Mouse (Mus musculus): Measurements from ENCODE around the gene Ndufb2. TPM values are rescaled to one million over a fixed set of nuclear protein-coding genes. Genes with fewer than 3 reads are reported as not detected.
A peak's percentile ranks its signal among the peaks of the same experiment; 100 is the strongest.

The Ndufb2 gene
- polyA plus RNA-seq, 1 experiment from 2014 or later = 575 TPM

DNA sequence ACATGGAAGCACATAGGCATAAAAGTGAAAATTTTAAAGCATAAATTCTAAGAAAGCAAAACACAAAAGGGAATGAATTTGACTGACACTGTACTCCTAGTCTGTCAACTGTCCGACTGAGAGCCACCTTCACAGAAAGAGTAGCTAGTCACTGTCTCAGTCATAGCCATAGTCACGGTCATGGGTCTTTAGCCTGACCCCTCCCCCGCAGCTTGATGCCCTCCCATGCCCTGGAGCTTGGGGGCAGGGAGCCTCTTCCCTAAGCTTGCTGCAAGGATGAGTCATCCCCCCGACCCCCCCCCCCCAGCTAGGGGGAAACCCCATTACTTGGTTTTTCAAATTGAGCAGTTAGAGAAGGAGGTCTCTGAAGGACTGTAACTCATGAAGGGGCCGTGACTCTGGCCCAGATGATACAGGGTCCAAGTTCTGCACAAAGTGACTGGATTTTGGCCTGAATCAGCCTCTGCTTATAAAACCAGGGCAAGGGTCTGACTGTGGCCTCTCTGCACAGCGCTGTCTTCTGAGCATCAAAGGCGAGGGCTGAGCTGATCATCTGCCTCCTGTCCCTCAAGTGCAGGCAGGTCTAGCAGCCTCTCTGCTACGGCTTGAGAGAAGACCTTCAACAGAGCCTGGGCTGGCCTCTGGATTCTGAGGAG is 40.3 kb upstream of the Ndufb2 start:
- peaks cover 22% of the 10 kb centered on the region for H3K4me1 ChIP-seq (replicated peaks; ENCODE audit: insufficient read depth, low read length)
- H3K27ac ChIP-seq = no peak overlapping the region
- no peaks in the 10 kb centered on the region for H3K9me3 ChIP-seq (replicated peaks; ENCODE audit: low read length)
- WGBS = 36% methylated on average over 8 of the region's 8 CpGs
- no peak for TF ChIP-seq CTCF (IDR thresholded peaks at IDR 0.05; ENCODE audit: low read depth)
- no peak for DNase-seq (ENCODE audit: low spot score)
- no peak overlapping the region for H3K4me3 ChIP-seq (replicated peaks; ENCODE audit: low read depth, low read length)
- no peak overlapping the region for H3K9ac ChIP-seq (ENCODE audit: low read depth, low read length)
- peak; percentile 71 for ATAC-seq (replicated peaks; ENCODE audit: low FRiP score, low read depth)
- no peak overlapping the region for H3K4me2 ChIP-seq (ENCODE audit: low read length)
- H3K36me3 ChIP-seq (ENCODE audit: insufficient read depth, low read length) = 0 out of 2 replicates have a peak, but pooled peaks cover 4% of the 10 kb centered on the region
- no peaks in the 10 kb centered on the region for H3K27me3 ChIP-seq (ENCODE audit: insufficient read depth, low read length)

GRCm38 (mm10) chr6:39554888-39555647 is 37.3 kb upstream of the Ndufb2 start:
- no peaks in the 10 kb centered on the region for H3K9me3 ChIP-seq (replicated peaks; ENCODE audit: low read length)
- no peak for DNase-seq (ENCODE audit: low spot score)
- H3K4me2 ChIP-seq (ENCODE audit: low read length) = peak overlapping the region; percentile 73
- 0 out of 2 replicates have a peak overlapping the region, but pooled peaks have one; percentile 13 for H3K27ac ChIP-seq
- no peaks in the 10 kb centered on the region for H3K36me3 ChIP-seq (ENCODE audit: insufficient read depth, low read length)
- no peak for TF ChIP-seq CTCF (IDR thresholded peaks at IDR 0.05; ENCODE audit: low read depth)
- H3K4me3 ChIP-seq (replicated peaks; ENCODE audit: low read depth, low read length) = no peak overlapping the region
- ATAC-seq (replicated peaks; ENCODE audit: low FRiP score, low read depth) = no peak
- peaks cover 18% of the 10 kb centered on the region for H3K4me1 ChIP-seq (replicated peaks; ENCODE audit: insufficient read depth, low read length)
- WGBS = 58% methylated on average over 12 of the region's 12 CpGs
- no peaks in the 10 kb centered on the region for H3K27me3 ChIP-seq (ENCODE audit: insufficient read depth, low read length)
- H3K9ac ChIP-seq (ENCODE audit: low read depth, low read length) = no peak overlapping the region

GRCm38 (mm10) chr6:39555648-39555945 is 36.8 kb upstream of the Ndufb2 start:
- Histone ChIP-seq H3K27ac (0 out of 2 replicates have a peak overlapping the region, but pooled peaks have one; percentile 13), H3K4me3 (replicated peaks; ENCODE audit: low read depth, low read length) (no peak overlapping the region)

GRCm38 (mm10) chr6:39556900-39557659 is 35.3 kb upstream of the Ndufb2 start:
- Histone ChIP-seq H3K4me1 (replicated peaks; ENCODE audit: insufficient read depth, low read length) (peaks cover 16% of the 10 kb centered on the region), H3K27ac (peak overlapping the region; percentile 92), H3K9ac (ENCODE audit: low read depth, low read length) (peak overlapping the region; percentile 94), H3K9me3 (replicated peaks; ENCODE audit: low read length) (no peaks in the 10 kb centered on the region), H3K4me3 (replicated peaks; ENCODE audit: low read depth, low read length) (peak overlapping the region; percentile 93), H3K4me2 (ENCODE audit: low read length) (peak overlapping the region; percentile 73), H3K27me3 (ENCODE audit: insufficient read depth, low read length) (no peaks in the 10 kb centered on the region), H3K36me3 (ENCODE audit: insufficient read depth, low read length) (no peaks in the 10 kb centered on the region)
- DNase-seq (ENCODE audit: low spot score) (peak; percentile 69), ATAC-seq (replicated peaks; ENCODE audit: low FRiP score, low read depth) (peak; percentile 51)
- TF ChIP-seq CTCF (IDR thresholded peaks at IDR 0.05; ENCODE audit: low read depth) = 0 out of 2 replicates have a peak, but pooled peaks have one; percentile 1
- 1% methylated on average over 54 of the region's 54 CpGs for WGBS

More at GRCm38 (mm10) chr6:39555648-39555945, 36.8 kb upstream of the Ndufb2 start:
- DNase-seq (ENCODE audit: low spot score) (no peak), ATAC-seq (replicated peaks; ENCODE audit: low FRiP score, low read depth) (no peak)
- 83% methylated on average over 2 of the region's 2 CpGs for WGBS
- Histone ChIP-seq H3K27me3 (ENCODE audit: insufficient read depth, low read length) (no peaks in the 10 kb centered on the region), H3K9me3 (replicated peaks; ENCODE audit: low read length) (no peaks in the 10 kb centered on the region), H3K4me2 (ENCODE audit: low read length) (peak overlapping the region; percentile 73), H3K4me1 (replicated peaks; ENCODE audit: insufficient read depth, low read length) (peaks cover 18% of the 10 kb centered on the region), H3K36me3 (ENCODE audit: insufficient read depth, low read length) (no peaks in the 10 kb centered on the region), H3K9ac (ENCODE audit: low read depth, low read length) (no peak overlapping the region)
- no peak for TF ChIP-seq CTCF (IDR thresholded peaks at IDR 0.05; ENCODE audit: low read depth)

- Histone ChIP-seq H3K4me1 (replicated peaks; ENCODE audit: insufficient read depth, low read length) (peaks cover 13% of the 10 kb centered on the region), H3K4me3 (replicated peaks; ENCODE audit: low read depth, low read length) (peak within 1 kb of the TSS; percentile 93), H3K27ac (peak within 1 kb of the TSS; percentile 92), H3K36me3 (ENCODE audit: insufficient read depth, low read length) (no peaks in the 10 kb centered on the region), H3K9me3 (replicated peaks; ENCODE audit: low read length) (no peaks in the 10 kb centered on the region), H3K4me2 (ENCODE audit: low read length) (peak within 1 kb of the TSS; percentile 73), H3K9ac (ENCODE audit: low read depth, low read length) (peak within 1 kb of the TSS; percentile 94), H3K27me3 (ENCODE audit: insufficient read depth, low read length) (no peaks in the 10 kb centered on the region)
- peak; percentile 95 for DNase-seq (ENCODE audit: low spot score)
- no peak for TF ChIP-seq CTCF (IDR thresholded peaks at IDR 0.05; ENCODE audit: low read depth)
- WGBS = under 1% methylated on average over 42 of the region's 50 CpGs
- peak; percentile 94 for ATAC-seq (replicated peaks; ENCODE audit: low FRiP score, low read depth)
Measured at GRCm38 (mm10) chr6:39557723-39558261, 34.6 kb upstream of the Ndufb2 start, which contains the start of gene Dennd2a. Gene Dennd2a (minus strand): TSS chr6:39557867.

Data from kidney, postnatal 0 days (tissue).